Mouse (Mus musculus) gastrocnemius, adult 2 months (tissue): ENCODE data around the gene Dglucy. TPM values are rescaled to one million over a fixed set of nuclear protein-coding genes. Genes with fewer than 3 reads are reported as not detected.

Experiments used
- DNase-seq: peaks from one replicate; pipeline ENCODE4 v3.0.0; 2022
- H3K27ac ChIP-seq: fragments of 200-600 bp; 2 replicates; pipeline ENCODE4 v1.8.1; 2022; ENCODE audit warnings: mild to moderate bottlenecking
- H3K4me3 ChIP-seq: fragments of 200-600 bp; 2 replicates; pipeline ENCODE4 v1.8.1; 2022; ENCODE audit warnings: mild to moderate bottlenecking, moderate library complexity
- CTCF ChIP-seq: fragments of 200-600 bp; IDR thresholded peaks from 2 replicates; pipeline ENCODE4 v1.8.1; 2022; ENCODE audit warnings: antibody characterized with exemption, mild to moderate bottlenecking, moderate library complexity
- intact Hi-C: fragments of 180-260 bp; cut with DNase I; formaldehyde crosslinking; loops from one replicate; pipeline ENCODE4 v1.15.1; 2025
- total RNA-seq, 2 experiments: library from RNA; stranded (reverse); gene quantifications; 2 replicates each; pipeline ENCODE4 v1.2.3; 2021

The Dglucy gene
- total RNA-seq, 2 experiments from 2014 or later: 19.1 to 21.6 TPM

- no peak for TF ChIP-seq CTCF
- H3K4me3 ChIP-seq: no peak overlapping the region
Measured at GRCm38 (mm10) chr12:100906861-100907260, 128.0 kb downstream of the Dglucy start.

DNA sequence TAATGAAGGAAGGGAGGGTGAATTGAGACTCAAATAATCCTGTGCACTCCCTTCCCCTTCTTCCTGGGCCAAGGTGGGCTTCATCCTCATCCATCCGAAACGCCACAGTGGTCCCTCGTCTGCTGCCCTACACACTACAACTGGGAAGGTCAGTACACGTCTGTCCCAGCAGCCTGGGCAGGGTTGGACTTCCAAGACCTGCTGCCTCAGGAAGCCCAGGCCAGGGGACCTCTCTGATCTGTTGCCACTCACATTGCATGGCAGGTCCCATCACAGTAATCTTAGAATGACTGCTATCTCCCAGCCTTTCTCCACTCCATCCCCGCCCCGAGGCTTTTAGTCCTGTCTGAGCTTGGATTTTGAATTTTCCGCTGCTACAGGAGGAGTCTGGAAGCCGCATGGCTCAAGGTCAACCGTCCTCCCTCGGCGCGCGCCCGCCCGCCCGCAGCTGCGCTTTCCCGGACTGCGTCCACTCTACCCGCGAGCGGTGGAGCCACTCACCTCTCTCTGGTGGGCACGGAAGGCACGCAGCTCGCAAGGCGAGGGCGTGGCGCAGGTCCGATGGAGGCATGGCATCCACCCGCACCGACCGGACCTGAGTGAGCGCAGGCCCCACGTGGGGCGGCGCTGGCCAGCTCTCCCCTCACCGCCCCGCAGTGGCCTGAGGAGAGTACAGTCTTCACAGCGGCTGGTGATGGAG is 128.9 kb downstream of the Dglucy start, which contains the start of gene Gpr68:
TSS of gene Gpr68 (minus strand) at position 601 of the 700 bp plus-strand sequence.
- H3K27ac ChIP-seq: no peak within 1 kb of the TSS
- no peak for TF ChIP-seq CTCF
- H3K4me3 ChIP-seq: peak within 1 kb of the TSS; percentile 69
- DNase-seq: peak; percentile 39
- intact Hi-C loops: no loop called here

More at GRCm38 (mm10) chr12:100906861-100907260, 128.0 kb downstream of the Dglucy start:
- DNase-seq: no peak
- H3K27ac ChIP-seq: no peak overlapping the region
- intact Hi-C loops: no loop called here

DNA sequence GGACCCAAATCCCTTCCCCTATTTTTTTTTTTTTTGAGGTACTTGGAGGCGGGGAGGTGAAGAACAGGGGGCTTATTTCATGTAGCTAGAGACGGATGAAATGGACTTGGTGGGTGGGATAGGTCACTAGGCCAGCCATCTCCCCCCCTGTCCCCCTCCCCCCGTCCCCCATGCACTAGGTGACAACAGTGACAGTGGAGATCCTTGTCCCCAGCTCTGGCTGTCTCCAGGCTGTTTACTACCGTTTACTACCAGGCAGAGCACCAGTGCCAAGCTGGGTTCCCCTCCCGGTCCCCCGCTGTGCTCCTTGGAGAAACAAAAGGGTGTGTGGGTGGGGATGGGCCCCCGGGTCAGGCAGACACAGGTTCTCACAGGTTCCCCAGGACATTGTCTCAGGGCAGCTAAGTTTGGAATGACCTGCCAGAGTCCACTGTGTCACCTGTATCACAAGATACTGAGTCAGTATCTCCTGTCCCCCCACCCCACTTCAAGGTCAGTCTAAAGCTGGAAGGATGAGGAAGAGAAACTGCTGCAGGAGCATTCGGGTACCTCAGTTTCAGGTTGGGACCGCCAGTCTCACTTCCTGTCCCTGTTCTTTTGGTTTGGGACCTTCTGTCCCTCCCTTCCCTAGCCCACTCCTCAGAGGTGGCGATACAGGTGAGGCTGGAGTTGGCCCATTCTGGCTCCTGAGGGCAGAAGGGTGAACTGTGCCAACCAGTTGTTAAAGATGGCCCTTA is 129.6 kb downstream of the Dglucy start:
- TF ChIP-seq CTCF: no peak
- no peak for DNase-seq
- H3K27ac ChIP-seq: no peak overlapping the region
- peak overlapping the region; percentile 69 for H3K4me3 ChIP-seq
- intact Hi-C loops: no loop called here

- no peak for DNase-seq
- H3K27ac ChIP-seq: no peak overlapping the region
- no peak overlapping the region for H3K4me3 ChIP-seq
- no peak for TF ChIP-seq CTCF
- intact Hi-C loops: no loop called here
Measured at GRCm38 (mm10) chr12:100909765-100910164, 130.9 kb downstream of the Dglucy start.

DNA sequence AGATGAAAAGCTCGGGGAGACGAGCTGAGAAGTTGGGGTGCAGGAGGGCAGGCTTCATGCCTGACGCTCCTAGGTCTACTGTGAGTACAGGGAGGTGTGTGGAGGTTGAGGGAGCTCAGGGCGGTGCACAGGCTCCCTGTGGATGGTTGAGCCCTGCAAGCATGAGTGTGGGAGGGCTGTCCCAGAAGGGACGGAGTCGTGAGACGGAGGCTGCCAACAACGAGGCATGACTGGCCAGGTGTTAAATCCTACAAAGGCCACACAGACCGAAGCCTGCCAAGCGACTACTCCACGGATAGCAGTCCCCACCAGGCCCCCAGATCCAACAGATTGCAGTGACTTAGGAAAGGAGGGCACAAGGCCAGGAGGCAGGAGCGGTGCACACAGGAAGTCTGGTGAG is 131.9 kb downstream of the Dglucy start:
- no peak overlapping the region for H3K27ac ChIP-seq
- H3K4me3 ChIP-seq: no peak overlapping the region
- intact Hi-C loops: no loop called here
- no peak for TF ChIP-seq CTCF
- DNase-seq: peak; percentile 48

DNA sequence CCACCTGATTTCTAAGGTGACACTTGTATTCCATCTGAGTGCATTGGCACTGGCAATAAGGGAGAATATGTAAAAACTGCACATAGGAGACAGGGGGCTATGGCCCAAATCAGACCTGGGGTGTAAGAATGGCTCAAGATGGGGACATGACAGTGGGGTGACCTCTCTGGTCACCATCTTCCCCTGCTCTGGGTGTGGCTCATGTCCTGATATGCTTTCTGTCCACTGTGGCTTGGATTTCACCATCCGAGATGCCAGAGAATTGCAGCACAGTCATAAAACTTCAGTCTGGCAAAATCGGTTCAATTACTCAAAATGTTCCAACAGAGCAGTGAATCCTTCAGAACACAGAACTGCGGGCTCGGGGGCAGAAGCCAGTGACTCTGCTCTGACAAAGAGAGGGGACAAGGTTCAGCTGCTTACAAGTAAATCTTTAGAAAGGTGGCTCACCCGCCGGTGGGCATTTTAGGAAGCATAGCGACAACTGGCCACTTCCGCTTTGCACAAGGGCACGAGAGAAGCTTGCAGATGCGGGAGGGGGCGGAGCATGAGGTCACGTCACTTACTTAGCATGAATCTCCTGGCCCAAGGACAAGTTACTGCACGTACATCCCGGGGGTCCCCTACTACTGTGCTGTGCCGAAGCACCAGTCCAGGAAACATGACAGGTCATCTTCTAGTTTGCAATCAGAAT is 145.9 kb downstream of the Dglucy start:
- TF ChIP-seq CTCF: no peak
- H3K27ac ChIP-seq: no peak overlapping the region
- DNase-seq: no peak
- intact Hi-C loops: loop anchor here (1.0 to 10.0 kb wide), 3 partner anchors 75 to 347 kb away; no protein-coding TSS in a partner anchor
- H3K4me3 ChIP-seq: no peak overlapping the region

DNA sequence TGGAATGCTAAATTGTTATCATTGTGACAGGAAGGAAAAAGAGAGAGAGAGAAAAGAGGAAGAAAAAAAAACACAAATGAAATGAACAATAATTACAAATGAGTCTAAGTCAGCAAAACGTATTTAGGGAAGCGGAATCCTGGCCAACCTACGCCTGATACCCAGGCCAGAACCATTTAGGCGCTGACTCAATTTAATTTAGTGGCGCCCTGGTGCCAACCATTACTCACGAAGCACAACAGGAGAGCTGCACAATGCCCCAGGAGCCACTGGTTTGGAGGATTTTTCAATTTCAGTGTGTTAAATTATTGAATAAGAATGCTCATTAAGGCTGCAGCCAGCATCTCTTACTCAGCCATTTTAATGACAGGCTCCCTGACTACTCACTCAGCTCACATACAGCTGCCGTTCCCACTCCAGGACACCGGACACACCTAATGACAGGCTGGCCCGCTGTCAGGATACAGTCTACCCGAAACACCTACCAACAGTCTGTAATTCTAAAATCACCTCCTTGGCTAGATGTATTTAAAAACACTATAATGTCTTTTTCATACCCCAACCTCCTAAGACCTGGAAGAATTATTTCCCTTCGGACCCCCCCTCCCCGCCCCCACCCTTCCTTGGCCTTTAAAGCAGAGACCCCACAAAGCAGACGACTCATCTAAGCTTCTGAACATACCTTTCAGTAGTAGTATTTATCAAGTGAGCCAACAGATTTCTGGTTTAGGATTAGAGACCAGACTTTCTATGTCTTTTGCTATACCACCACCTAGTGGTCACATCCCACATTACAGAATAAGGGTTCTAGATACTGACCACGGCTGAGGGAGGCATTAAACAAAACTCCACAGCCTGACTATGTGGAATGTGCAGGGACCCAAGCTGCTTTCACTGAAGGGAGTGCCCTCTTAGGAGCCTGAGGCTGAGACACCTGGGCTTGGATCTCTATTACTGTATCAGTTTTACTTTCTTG is 147.1 kb downstream of the Dglucy start:
- no peak for DNase-seq

GRCm38 (mm10) chr12:100928286-100928685 is 149.4 kb downstream of the Dglucy start:
- Histone ChIP-seq H3K27ac (no peak overlapping the region), H3K4me3 (no peak overlapping the region)
- TF ChIP-seq CTCF: no peak
- intact Hi-C loops: loop anchor here (5.0 to 10.0 kb wide), 2 partner anchors 213 to 351 kb away; no protein-coding TSS in a partner anchor
- DNase-seq: no peak

More for the DNA sequence above, 147.1 kb downstream of the Dglucy start:
- TF ChIP-seq CTCF: peak; percentile 77
- no peak overlapping the region for H3K27ac ChIP-seq
- intact Hi-C loops: loop anchor here (1.0 to 10.0 kb wide), 3 partner anchors 77 to 349 kb away; no protein-coding TSS in a partner anchor
- no peak overlapping the region for H3K4me3 ChIP-seq

GRCm38 (mm10) chr12:100931653-100932052 is 152.8 kb downstream of the Dglucy start:
- TF ChIP-seq CTCF: no peak
- intact Hi-C loops: no loop called here
- DNase-seq: no peak
- H3K27ac ChIP-seq: no peak overlapping the region
- no peak overlapping the region for H3K4me3 ChIP-seq

DNA sequence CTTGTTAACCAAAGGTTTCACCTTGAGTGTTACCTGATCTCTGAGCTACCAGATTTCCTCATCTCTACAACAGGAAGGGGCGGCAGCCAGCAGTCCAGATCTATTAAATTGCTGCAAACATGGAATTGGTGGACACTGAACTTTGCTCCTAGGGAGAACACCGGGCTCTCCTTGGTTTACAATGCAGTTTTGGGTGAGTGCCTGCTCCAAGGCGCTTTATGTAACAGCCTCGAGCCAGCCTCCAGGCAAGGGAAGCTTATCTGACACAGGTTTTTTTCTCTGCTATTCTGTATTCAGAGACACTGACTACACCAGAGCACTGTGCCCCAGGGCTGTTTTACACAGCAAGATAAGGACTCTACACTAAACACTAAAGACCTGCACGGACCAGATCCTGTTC is 155.9 kb downstream of the Dglucy start:
- no peak for TF ChIP-seq CTCF
- Histone ChIP-seq H3K4me3 (no peak overlapping the region), H3K27ac (no peak overlapping the region)
- intact Hi-C loops: no loop called here
- no peak for DNase-seq

DNA sequence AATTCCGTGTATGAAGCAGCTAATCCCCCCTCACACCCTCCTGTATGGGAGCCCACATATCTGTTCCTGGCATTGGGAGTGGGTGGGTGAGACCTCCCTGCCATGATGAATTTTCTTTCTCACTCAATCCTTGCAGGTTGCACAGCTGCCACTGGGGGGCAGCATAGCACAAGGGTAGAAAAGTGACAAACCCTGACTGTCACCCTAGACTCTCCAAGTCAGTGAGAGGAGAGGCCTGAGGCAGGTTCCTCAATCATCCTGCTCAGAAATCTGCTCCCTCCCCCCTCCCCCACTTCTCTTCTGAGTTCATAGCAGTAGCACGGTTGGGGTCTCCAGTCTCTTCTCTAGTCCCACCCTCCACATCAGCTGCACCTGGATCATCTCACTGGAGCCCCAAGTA is 157.3 kb downstream of the Dglucy start:
- intact Hi-C loops: loop anchor here (1.0 kb wide), 1 partner anchor 93 kb away; the partner anchor contains the start of gene Ccdc88c
- DNase-seq: peak; percentile 81

More for the DNA sequence above, 157.3 kb downstream of the Dglucy start:
- H3K27ac ChIP-seq: no peak overlapping the region; the same call in 1 of the 2 replicates
- peak; percentile 93 for TF ChIP-seq CTCF
- no peak overlapping the region for H3K4me3 ChIP-seq
